Mouse (Mus musculus): Measurements from ENCODE around the gene Bend4. TPM values are rescaled to one million over a fixed set of nuclear protein-coding genes. Genes with fewer than 3 reads are reported as not detected.

Bend4 gene
- total RNA-seq (2014; rRNA removed) (0.55 and 0.60 TPM in 2 replicates), polyA plus RNA-seq (2012; rRNA removed) (0.09 and 0.17 TPM in 2 replicates)

DNA sequence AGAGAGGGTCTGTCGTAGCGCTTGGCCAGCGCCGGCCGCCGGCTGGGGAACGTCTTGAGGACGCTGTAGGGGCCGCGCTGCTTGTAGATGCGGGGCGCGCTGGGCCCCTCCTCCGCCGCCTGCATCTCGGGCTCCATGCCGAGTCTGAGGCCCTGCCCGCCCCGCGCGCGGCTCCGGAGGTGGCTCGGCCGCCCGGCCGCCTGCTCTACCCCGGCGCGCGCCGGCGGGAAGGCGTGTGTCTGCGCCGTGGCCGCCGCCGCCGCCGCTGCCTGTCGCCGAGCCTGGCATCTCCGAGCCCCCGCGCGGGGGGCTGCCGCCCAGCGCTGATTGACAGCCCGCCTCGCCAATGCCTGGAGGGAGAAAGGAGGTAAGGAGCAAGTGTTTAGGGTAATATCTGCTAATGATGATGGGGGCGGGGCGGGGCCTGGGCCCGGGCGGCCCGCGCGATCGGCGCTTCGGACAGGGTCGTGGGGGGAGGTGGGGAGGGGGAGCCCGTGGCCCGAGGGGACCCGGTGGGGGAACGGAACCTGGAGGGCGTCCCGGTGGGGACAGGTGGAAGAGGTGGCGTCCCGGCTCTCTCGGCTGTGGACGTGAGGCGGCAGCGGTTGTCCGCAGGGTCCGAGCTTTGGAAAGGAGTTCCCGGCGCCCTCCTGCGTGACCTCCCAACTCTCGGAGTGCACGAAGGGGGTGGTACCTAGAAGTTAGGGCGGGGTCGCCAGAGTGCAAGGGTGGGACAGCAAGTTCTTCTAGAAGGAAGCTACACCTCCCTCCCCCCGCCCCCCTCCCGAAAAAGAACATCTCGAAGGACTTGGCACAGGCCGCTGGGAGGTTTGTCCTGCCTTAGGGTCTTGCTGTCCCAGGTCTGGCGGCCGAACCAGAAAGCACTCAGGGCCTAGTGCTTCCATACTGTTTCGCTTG, at the start of gene Bend4:
TSS of gene Bend4 (minus strand) at position 868 of the 918 bp plus-strand sequence.
- H3K27ac ChIP-seq (replicated peaks; ENCODE audit: insufficient read depth, low read depth, low read length), result no peak within 1 kb of the TSS
- H3K27me3 ChIP-seq (ENCODE audit: control insufficient read depth, insufficient read depth, low read length), result peaks cover 16% of the 10 kb centered on the region

DNA sequence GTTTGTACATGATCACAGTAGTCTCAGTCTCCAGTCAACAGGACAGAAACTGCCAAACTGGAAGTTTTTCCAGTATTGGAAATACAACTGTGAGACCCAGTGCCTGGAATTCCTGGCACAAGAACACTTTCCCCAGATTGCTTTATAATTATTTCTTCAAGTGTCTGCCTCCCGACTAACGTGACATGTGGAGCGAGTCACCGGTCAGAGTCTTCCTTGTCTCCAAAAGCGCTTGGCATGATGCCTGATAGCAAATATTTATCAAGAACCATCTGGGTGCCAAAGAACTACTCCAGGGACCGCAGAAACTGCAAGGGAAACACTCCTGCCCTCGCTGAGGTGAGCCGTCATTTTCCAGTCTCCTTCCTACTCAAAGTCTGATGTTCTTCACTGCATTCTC, 45.6 kb upstream of the Bend4 start:
- no peak for TF ChIP-seq POLR2A (IDR thresholded peaks at IDR 0.05; ENCODE audit: extremely low read depth, insufficient read depth, low read length)
- TF ChIP-seq CTCF (IDR thresholded peaks at IDR 0.05; ENCODE audit: low read depth, low read length), result no peak
- WGBS, result 62% methylated on average over 8 of the region's 8 CpGs
- Histone ChIP-seq H3K9ac (ENCODE audit: low read depth, low read length) (no peak overlapping the region), H3K4me1 (ENCODE audit: control insufficient read depth, insufficient read depth, low read length) (no peaks in the 10 kb centered on the region), H3K79me2 (ENCODE audit: control insufficient read depth, insufficient read depth, low read length) (no peaks in the 10 kb centered on the region), H3K36me3 (ENCODE audit: control insufficient read depth, insufficient read depth, low read length) (no peaks in the 10 kb centered on the region), H3K4me3 (ENCODE audit: insufficient read depth, low read depth, low read length) (no peak overlapping the region), H3K27ac (replicated peaks; ENCODE audit: insufficient read depth, low read depth, low read length) (no peak overlapping the region), H3K27me3 (ENCODE audit: control insufficient read depth, insufficient read depth, low read length) (no peaks in the 10 kb centered on the region)
- DNase-seq (ENCODE audit: extremely low read depth, low read depth, low spot score), result no peak

More for the DNA sequence above, at the start of gene Bend4:
- Histone ChIP-seq H3K36me3 (ENCODE audit: control insufficient read depth, insufficient read depth, low read length) (no peaks in the 10 kb centered on the region), H3K4me3 (ENCODE audit: insufficient read depth, low read depth, low read length) (peak within 1 kb of the TSS; percentile 85), H3K79me2 (ENCODE audit: control insufficient read depth, insufficient read depth, low read length) (no peaks in the 10 kb centered on the region), H3K9ac (ENCODE audit: low read depth, low read length) (peak within 1 kb of the TSS; percentile 63), H3K4me1 (ENCODE audit: control insufficient read depth, insufficient read depth, low read length) (no peaks in the 10 kb centered on the region)
- DNase-seq (ENCODE audit: extremely low read depth, low read depth, low spot score), result no peak
- no peak for TF ChIP-seq CTCF (IDR thresholded peaks at IDR 0.05; ENCODE audit: low read depth, low read length)
- no peak for TF ChIP-seq POLR2A (IDR thresholded peaks at IDR 0.05; ENCODE audit: extremely low read depth, insufficient read depth, low read length)
- WGBS, result 3% methylated on average over 79 of the region's 90 CpGs

DNA sequence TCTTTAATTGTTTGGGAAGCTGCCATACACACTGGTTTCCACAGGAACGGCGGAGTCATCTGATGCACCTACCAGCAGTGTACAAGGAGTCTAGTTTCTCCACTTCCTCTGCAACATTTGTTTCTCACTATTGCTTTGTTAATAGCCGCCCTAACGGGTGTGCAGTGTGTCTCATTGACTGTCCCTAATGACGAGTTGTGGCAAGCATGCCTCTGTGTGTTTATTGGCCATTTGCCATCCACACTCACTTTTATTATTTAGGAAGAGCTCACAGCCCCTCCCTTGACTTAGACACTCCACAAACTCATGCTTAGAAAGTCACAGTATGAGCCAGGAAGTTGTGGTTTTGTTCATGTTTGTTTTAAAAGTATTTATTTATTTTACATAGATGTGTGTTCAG, 45.0 kb upstream of the Bend4 start:
- H3K4me1 ChIP-seq (ENCODE audit: control insufficient read depth, insufficient read depth, low read length), result no peaks in the 10 kb centered on the region
- H3K4me3 ChIP-seq (ENCODE audit: insufficient read depth, low read depth, low read length), result no peak overlapping the region
- H3K9ac ChIP-seq (ENCODE audit: low read depth, low read length), result no peak overlapping the region
- H3K79me2 ChIP-seq (ENCODE audit: control insufficient read depth, insufficient read depth, low read length), result no peaks in the 10 kb centered on the region
- TF ChIP-seq POLR2A (IDR thresholded peaks at IDR 0.05; ENCODE audit: extremely low read depth, insufficient read depth, low read length), result no peak
- TF ChIP-seq CTCF (IDR thresholded peaks at IDR 0.05; ENCODE audit: low read depth, low read length), result no peak
- no peaks in the 10 kb centered on the region for H3K27me3 ChIP-seq (ENCODE audit: control insufficient read depth, insufficient read depth, low read length)
- no peaks in the 10 kb centered on the region for H3K36me3 ChIP-seq (ENCODE audit: control insufficient read depth, insufficient read depth, low read length)
- WGBS, result 74% methylated on average over 5 of the region's 5 CpGs
- DNase-seq (ENCODE audit: extremely low read depth, low read depth, low spot score), result no peak
- H3K27ac ChIP-seq (replicated peaks; ENCODE audit: insufficient read depth, low read depth, low read length), result no peak overlapping the region

DNA sequence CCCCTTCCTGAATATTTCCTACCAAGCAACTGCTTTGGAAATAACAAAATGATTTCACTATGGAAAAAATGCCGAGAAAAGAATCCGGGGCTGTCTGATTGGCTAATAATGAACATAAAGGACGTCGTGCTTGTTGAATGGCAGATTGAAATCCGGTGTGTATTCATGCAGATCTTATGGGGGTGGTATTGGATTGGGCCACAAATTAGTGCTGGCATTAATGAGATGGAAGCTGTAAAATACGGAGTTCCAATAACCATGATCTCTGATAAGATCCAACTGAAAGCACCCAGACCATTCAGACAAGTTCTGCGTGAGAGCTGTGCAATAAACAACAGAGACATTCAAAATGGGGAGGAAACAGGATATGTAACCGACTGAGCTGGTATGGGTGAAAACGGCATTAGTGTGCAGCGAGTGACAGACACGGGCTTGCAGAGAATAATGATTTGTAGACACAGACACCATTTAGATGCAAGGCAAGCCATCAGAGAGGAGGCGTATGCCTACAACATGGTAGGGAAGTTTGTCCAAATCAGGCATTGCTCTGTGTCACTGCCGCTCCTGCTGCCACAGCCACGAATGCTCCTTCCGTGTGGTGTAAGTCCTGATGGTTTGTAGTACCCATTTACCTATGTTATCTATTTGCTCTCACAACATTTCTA, 38.9 kb upstream of the Bend4 start:
- Histone ChIP-seq H3K9ac (ENCODE audit: low read depth, low read length) (no peak overlapping the region), H3K4me1 (ENCODE audit: control insufficient read depth, insufficient read depth, low read length) (no peaks in the 10 kb centered on the region), H3K4me3 (ENCODE audit: insufficient read depth, low read depth, low read length) (no peak overlapping the region), H3K27me3 (ENCODE audit: control insufficient read depth, insufficient read depth, low read length) (no peaks in the 10 kb centered on the region), H3K36me3 (ENCODE audit: control insufficient read depth, insufficient read depth, low read length) (no peaks in the 10 kb centered on the region), H3K79me2 (ENCODE audit: control insufficient read depth, insufficient read depth, low read length) (no peaks in the 10 kb centered on the region), H3K27ac (replicated peaks; ENCODE audit: insufficient read depth, low read depth, low read length) (no peak overlapping the region)
- WGBS, result 81% methylated on average over 15 of the region's 15 CpGs
- no peak for TF ChIP-seq CTCF (IDR thresholded peaks at IDR 0.05; ENCODE audit: low read depth, low read length)
- no peak for TF ChIP-seq POLR2A (IDR thresholded peaks at IDR 0.05; ENCODE audit: extremely low read depth, insufficient read depth, low read length)
- DNase-seq (ENCODE audit: extremely low read depth, low read depth, low spot score), result no peak

DNA sequence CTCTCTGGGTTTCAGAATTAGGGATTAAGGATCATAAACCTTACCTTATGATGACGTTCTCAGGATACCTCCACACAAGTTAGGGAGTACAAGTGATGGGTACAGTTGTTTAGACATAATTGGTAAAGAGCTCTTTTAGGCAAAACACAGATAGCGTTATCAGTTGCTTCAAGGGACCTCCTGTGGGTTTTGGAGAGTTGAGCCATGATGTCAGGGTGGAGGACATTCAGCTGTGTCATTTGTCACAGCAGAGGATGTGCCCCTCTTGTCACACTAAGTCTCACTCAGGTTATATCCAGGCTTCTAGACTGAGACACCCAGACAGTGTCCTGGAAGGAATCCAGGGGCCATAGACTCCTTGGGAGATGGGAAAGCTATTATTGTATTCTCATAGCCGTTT, 36.8 kb upstream of the Bend4 start:
- Histone ChIP-seq H3K27me3 (ENCODE audit: control insufficient read depth, insufficient read depth, low read length) (no peaks in the 10 kb centered on the region), H3K79me2 (ENCODE audit: control insufficient read depth, insufficient read depth, low read length) (no peaks in the 10 kb centered on the region), H3K27ac (replicated peaks; ENCODE audit: insufficient read depth, low read depth, low read length) (no peak overlapping the region), H3K9ac (ENCODE audit: low read depth, low read length) (no peak overlapping the region), H3K36me3 (ENCODE audit: control insufficient read depth, insufficient read depth, low read length) (no peaks in the 10 kb centered on the region), H3K4me1 (ENCODE audit: control insufficient read depth, insufficient read depth, low read length) (no peaks in the 10 kb centered on the region), H3K4me3 (ENCODE audit: insufficient read depth, low read depth, low read length) (no peak overlapping the region)
- no peak for DNase-seq (ENCODE audit: extremely low read depth, low read depth, low spot score)
- TF ChIP-seq CTCF (IDR thresholded peaks at IDR 0.05; ENCODE audit: low read depth, low read length), result no peak
- no peak for TF ChIP-seq POLR2A (IDR thresholded peaks at IDR 0.05; ENCODE audit: extremely low read depth, insufficient read depth, low read length)
- 73% methylated on average over 3 of the region's 3 CpGs for WGBS
